Mouse (Mus musculus) thymus, postnatal 14 days (tissue): ENCODE measurements around the gene Ercc8.

ENCODE experiments used
- DNase-seq: peaks from one replicate; pipeline ENCODE4 v3.0.0; 2021

Gene Ercc8

DNA sequence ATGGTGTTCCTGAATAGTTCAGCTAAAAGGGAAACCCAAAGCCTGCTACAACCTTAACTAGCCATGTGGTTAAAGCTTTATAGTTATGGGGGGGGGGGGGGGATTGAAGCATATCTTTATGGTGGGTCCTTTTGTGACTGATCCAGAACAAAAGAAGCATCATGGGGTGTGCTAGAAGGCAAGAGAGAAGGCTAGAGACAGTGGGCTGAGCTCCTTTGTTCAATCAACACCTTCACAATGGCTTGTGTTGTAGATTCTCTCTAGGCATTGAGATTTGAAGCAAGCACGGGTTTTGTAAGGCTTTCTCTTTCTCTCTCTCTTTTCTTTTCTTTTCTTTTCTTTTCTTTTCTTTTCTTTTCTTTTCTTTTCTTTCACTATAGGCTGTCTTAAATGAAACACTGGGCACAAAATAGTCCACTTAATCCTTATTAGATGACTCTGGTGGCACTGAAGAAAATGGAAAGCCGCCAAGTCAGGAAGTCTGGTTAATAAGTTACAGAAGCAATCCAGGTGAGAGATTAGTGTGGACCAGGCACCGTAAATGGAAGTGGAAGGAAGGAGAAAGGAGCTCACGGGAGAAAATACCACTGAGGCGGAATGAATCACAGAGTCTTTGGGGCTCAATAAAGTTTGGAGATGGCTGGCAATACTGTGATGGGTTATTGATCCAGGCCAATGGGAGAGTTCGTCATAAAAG lies 71.3 kb downstream of the Ercc8 start:
- no peak for DNase-seq

DNA sequence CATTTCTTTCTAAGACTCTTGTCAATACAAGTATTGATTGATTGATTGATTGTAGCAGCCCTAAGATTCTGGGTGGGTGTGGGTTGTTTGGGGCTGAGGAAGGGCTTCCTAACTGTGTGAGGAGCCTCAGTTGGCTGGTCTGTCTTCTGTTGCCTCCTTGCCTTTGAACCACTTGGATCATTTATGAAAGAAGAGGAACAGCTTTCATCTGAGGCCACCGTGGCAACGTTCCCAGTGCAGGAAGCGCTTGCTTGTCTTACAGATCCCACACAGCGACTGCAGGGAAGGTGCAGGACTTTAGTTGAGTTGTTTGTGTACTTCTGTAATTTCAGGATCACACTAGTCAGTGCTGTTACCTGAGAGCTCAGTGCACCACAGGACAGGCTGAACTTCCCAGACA lies 81.5 kb downstream of the Ercc8 start:
- no peak for DNase-seq

DNA sequence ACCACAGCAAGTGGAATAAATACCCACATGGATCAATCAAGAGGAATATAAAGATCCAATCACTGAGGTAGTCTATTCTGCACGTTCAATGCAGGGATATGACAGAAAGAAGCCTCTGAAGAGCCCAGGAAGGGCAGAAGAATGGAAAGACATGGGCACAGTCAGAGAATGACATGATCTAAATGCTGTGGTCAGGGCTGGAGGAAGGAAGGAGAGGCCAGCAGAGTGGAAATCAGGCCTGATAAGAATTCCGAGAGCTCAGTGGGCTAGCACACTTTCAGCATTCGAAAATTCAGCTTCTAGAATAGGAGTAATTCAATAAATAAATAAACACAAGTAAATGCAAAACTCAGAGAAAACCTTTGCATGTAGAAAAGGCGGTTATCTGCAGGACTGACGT lies 83.2 kb downstream of the Ercc8 start:
- no peak for DNase-seq
